30 mouse cellular contexts compared by ENCODE assay signal in the genomic region with DNA sequence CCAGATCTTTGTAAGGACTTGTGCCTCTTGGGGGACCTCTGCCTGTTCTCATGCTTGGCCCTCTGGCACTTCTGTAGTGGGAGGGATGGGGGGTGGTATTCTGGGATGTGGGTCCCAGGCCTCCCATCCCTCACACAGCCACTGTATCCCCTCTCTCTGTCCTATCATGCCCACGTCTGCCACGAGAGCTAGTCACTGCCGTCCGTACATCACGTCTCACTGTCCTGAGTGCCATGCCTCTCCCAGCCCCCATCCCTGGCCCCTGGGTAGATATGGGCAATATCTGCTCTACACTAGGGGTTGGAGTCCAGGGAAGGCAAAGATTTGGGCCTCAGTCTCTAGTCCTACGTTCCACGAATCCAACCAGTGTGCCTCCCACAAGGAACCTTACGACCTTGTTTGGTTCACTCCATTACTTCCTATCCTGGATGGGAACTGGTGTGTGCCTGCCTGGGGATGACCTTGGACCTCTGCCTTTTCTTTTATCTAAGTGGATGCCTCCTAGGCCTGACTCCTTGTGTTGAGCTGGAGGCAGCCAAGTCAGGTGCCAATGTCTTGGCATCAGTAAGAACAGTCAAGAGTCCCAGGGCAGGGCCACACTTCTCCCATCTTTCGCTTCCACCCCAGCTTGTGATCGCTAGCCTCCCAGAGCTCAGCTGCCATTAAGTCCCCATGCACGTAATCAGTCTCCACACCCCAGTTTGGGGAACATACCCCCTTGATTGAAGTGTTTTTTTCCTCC.
DNase-seq lines count a peak whose midpoint lies in the region; ATAC-seq and TF ChIP-seq lines count a peak whose summit lies in the region.
"Had no signal": no experiment of that assay in that cellular context is flagged by ENCODE, and none has a peak within 500 bp of the region (broad histone marks: within the 10 kb centered on the region; RNA-seq: fewer than 3 reads in every experiment).

No protein-coding gene starts in this region.

- H3K27me3 ChIP-seq in hindbrain, embryonic 13.5 days, result no peaks in the 10 kb centered on the region
- H3K27me3 ChIP-seq in hindbrain, embryonic 14.5 days (ENCODE audit: control insufficient read depth, insufficient read depth, low read length), result no peaks in the 10 kb centered on the region
- H3K27me3 ChIP-seq in midbrain, embryonic 13.5 days, result no peaks in the 10 kb centered on the region
- H3K27me3 ChIP-seq in midbrain, embryonic 15.5 days (replicated peaks), result no peaks in the 10 kb centered on the region
- no peaks in the 10 kb centered on the region for H3K27me3 ChIP-seq in testis, adult 2 months (ENCODE audit: control insufficient read depth, insufficient read depth, low read length)
- H3K27me3 ChIP-seq: kidney, embryonic 15.5 days; limb, embryonic 13.5 days; neural tube, embryonic 15.5 days had no signal

- H3K4me2 ChIP-seq in hindbrain, embryonic 13.5 days, result no peak overlapping the region
- no peak overlapping the region for H3K4me2 ChIP-seq in hindbrain, embryonic 14.5 days (replicated peaks)
- no peak overlapping the region for H3K4me2 ChIP-seq in midbrain, embryonic 13.5 days (replicated peaks)
- H3K4me2 ChIP-seq in midbrain, embryonic 15.5 days, result no peak overlapping the region
- H3K4me2 ChIP-seq: heart, embryonic 11.5 days; kidney, embryonic 15.5 days; limb, embryonic 13.5 days; liver, embryonic 11.5 days; neural tube, embryonic 15.5 days had no signal

- 0 out of 2 replicates have a peak overlapping the region, but pooled peaks have one; percentile 40 for H3K27ac ChIP-seq in hindbrain, embryonic 13.5 days
- no peak overlapping the region for H3K27ac ChIP-seq in hindbrain, embryonic 14.5 days
- no peak overlapping the region for H3K27ac ChIP-seq in midbrain, embryonic 13.5 days
- no peak overlapping the region for H3K27ac ChIP-seq in midbrain, embryonic 15.5 days
- 0 out of 2 replicates have a peak overlapping the region, but pooled peaks have one; percentile 30 for H3K27ac ChIP-seq in testis, adult 2 months (ENCODE audit: control insufficient read depth, insufficient read depth, low read depth, low read length)
- H3K27ac ChIP-seq: hindbrain, postnatal 0 days; kidney, embryonic 15.5 days; limb, embryonic 13.5 days; neural tube, embryonic 15.5 days had no signal

- 85% methylated on average over 11 of the region's 11 CpGs for WGBS in hindbrain, embryonic 13.5 days
- WGBS in hindbrain, embryonic 14.5 days, result 81% methylated on average over 11 of the region's 11 CpGs
- 92% methylated on average over 11 of the region's 11 CpGs for WGBS in midbrain, embryonic 13.5 days
- WGBS in midbrain, embryonic 15.5 days, result 79% methylated on average over 11 of the region's 11 CpGs

- no peaks in the 10 kb centered on the region for H3K9me3 ChIP-seq in hindbrain, embryonic 13.5 days
- no peaks in the 10 kb centered on the region for H3K9me3 ChIP-seq in hindbrain, embryonic 14.5 days (ENCODE audit: control insufficient read depth, low read length)
- H3K9me3 ChIP-seq in midbrain, embryonic 13.5 days, result no peaks in the 10 kb centered on the region
- no peaks in the 10 kb centered on the region for H3K9me3 ChIP-seq in midbrain, embryonic 15.5 days
- H3K9me3 ChIP-seq: kidney, embryonic 15.5 days; limb, embryonic 13.5 days; neural tube, embryonic 15.5 days had no signal

- no peak overlapping the region for H3K4me3 ChIP-seq in hindbrain, embryonic 13.5 days
- no peak overlapping the region for H3K4me3 ChIP-seq in hindbrain, embryonic 14.5 days (replicated peaks; ENCODE audit: low read length)
- H3K4me3 ChIP-seq in midbrain, embryonic 13.5 days (replicated peaks), result no peak overlapping the region
- H3K4me3 ChIP-seq in midbrain, embryonic 15.5 days, result no peak overlapping the region
- H3K4me3 ChIP-seq in testis, adult 2 months (ENCODE audit: control insufficient read depth, low read depth, low read length), result peak overlapping the region; percentile 82
- H3K4me3 ChIP-seq: erythroblast, embryonic 14.5 days; kidney, embryonic 15.5 days; limb, embryonic 13.5 days; megakaryocyte, embryonic 14.5 days; neural tube, embryonic 15.5 days had no signal

- no peak for DNase-seq in hindbrain, embryonic 14.5 days (ENCODE audit: low spot score)
- no peak for DNase-seq in testis, postnatal 14 days (ENCODE audit: low spot score)
- DNase-seq in thymus, postnatal 10 days (ENCODE audit: low spot score in 2 of 2), result no peak
- DNase-seq: adrenal gland, postnatal 25 days; B cell, adult 2 months; cerebellum, adult 11-12 months; cerebellum, adult 9-11 months; embryo, embryonic 11 days; gastrocnemius, postnatal 10 days; heart, postnatal 4 days; kidney, adult 11 months; kidney, postnatal 36 days; lung, adult 18-20 months; lung, postnatal 4 days; retina, postnatal 1 day; spleen, adult 18-20 months; thymus, postnatal 25 days had no signal

- ATAC-seq in hindbrain, embryonic 13.5 days (ENCODE audit: low FRiP score), result no peak
- no peak for ATAC-seq in hindbrain, embryonic 14.5 days (ENCODE audit: low FRiP score)
- ATAC-seq in midbrain, embryonic 13.5 days, result 0 out of 2 replicates have a peak, but pooled peaks have one; percentile 17
- ATAC-seq in midbrain, embryonic 15.5 days (replicated peaks), result no peak
- ATAC-seq: hindbrain, postnatal 0 days; lung, postnatal 0 days had no signal

- peaks cover 81% of the 10 kb centered on the region for H3K36me3 ChIP-seq in hindbrain, embryonic 13.5 days
- H3K36me3 ChIP-seq in hindbrain, embryonic 14.5 days (replicated peaks; ENCODE audit: control insufficient read depth, insufficient read depth), result peaks cover 66% of the 10 kb centered on the region
- peaks cover 74% of the 10 kb centered on the region for H3K36me3 ChIP-seq in midbrain, embryonic 13.5 days
- peaks cover 16% of the 10 kb centered on the region for H3K36me3 ChIP-seq in midbrain, embryonic 15.5 days (replicated peaks)
- H3K36me3 ChIP-seq in testis, adult 2 months (ENCODE audit: control insufficient read depth, insufficient read depth, low read length), result no peaks in the 10 kb centered on the region

- TF ChIP-seq CTCF in testis, adult 2 months (IDR thresholded peaks at IDR 0.05; ENCODE audit: control insufficient read depth, insufficient read depth, insufficient replicate concordance, low read depth, low read length), result no peak

- no peaks in the 10 kb centered on the region for H3K4me1 ChIP-seq in hindbrain, embryonic 13.5 days (replicated peaks)
- no peaks in the 10 kb centered on the region for H3K4me1 ChIP-seq in hindbrain, embryonic 14.5 days (replicated peaks; ENCODE audit: control insufficient read depth, insufficient read depth, low read length)
- no peaks in the 10 kb centered on the region for H3K4me1 ChIP-seq in midbrain, embryonic 13.5 days (replicated peaks)
- no peaks in the 10 kb centered on the region for H3K4me1 ChIP-seq in midbrain, embryonic 15.5 days
- H3K4me1 ChIP-seq in testis, adult 2 months (ENCODE audit: control insufficient read depth, insufficient read depth, low read length), result no peaks in the 10 kb centered on the region
- H3K4me1 ChIP-seq: neural tube, embryonic 15.5 days had no signal

- no peak for TF ChIP-seq POLR2A in testis, adult 2 months (IDR thresholded peaks at IDR 0.05; ENCODE audit: control insufficient read depth, low read depth, low read length)

- H3K9ac ChIP-seq in hindbrain, embryonic 13.5 days, result no peak overlapping the region
- no peak overlapping the region for H3K9ac ChIP-seq in hindbrain, embryonic 14.5 days
- H3K9ac ChIP-seq in midbrain, embryonic 13.5 days (replicated peaks), result no peak overlapping the region
- H3K9ac ChIP-seq in midbrain, embryonic 15.5 days, result no peak overlapping the region
- H3K9ac ChIP-seq: kidney, embryonic 15.5 days; limb, embryonic 13.5 days; neural tube, embryonic 15.5 days had no signal

Comparison
In these comparisons a context has a peak if more than half of its experiments do, and no peak if none do; other contexts are left out.
1. H3K27ac ChIP-seq: peak in hindbrain, embryonic 13.5 days (single experiment) and testis, adult 2 months (single experiment); none in hindbrain, embryonic 14.5 days (single experiment), midbrain, embryonic 13.5 days (single experiment) and midbrain, embryonic 15.5 days (single experiment).